Mouse (Mus musculus) olfactory bulb, adult 2 months (tissue): ENCODE data around the gene Pde4b. TPM values are rescaled to one million over a fixed set of nuclear protein-coding genes. Genes with fewer than 3 reads are reported as not detected.

Experiments
- H3K27ac ChIP-seq: fragments of 200-500 bp; 2 replicates; pipeline ENCODE4 v1.5.1; 2012; ENCODE audit warnings: low read depth, low read length; ENCODE audit not compliant: insufficient read depth
- H3K4me1 ChIP-seq: fragments of 200-500 bp; 2 replicates; pipeline ENCODE4 v1.6.1; 2012; ENCODE audit warnings: low read length; ENCODE audit not compliant: control insufficient read depth, insufficient read depth
- H3K4me3 ChIP-seq: fragments of 200-500 bp; 2 replicates; pipeline ENCODE4 v1.5.1; 2012; ENCODE audit warnings: mild to moderate bottlenecking, low read depth, low read length, moderate library complexity; ENCODE audit not compliant: insufficient read depth
- CTCF ChIP-seq: fragments of 200-500 bp; IDR thresholded peaks from 2 replicates; pipeline ENCODE4 v1.5.1; 2012; ENCODE audit warnings: low read depth, mild to moderate bottlenecking, low read length, moderate library complexity; ENCODE audit not compliant: insufficient read depth
- POLR2A ChIP-seq: fragments of 200-500 bp; IDR thresholded peaks from 2 replicates; pipeline ENCODE4 v1.6.1; 2012; ENCODE audit warnings: mild to moderate bottlenecking, low read depth, low read length, moderate library complexity; ENCODE audit not compliant: insufficient read depth
- WGBS: fragments of 180-500 bp; shearing (Covaris S2); methylation state at CpG from one replicate; pipeline ENCODE4 v1.1.7; 2018; 5-methylcytosine and 5-hydroxymethylcytosine counted together
- polyA plus RNA-seq: library from polyadenylated mRNA; stranded (reverse); fragments of >200 nt; gene quantifications from 2 replicates; pipeline ENCODE4 v1.2.4, GENCODE M21; 2012; ENCODE audit warnings: low replicate concordance; ENCODE audit not compliant: missing spikeins, insufficient read depth, insufficient read length

Gene Pde4b
- polyA plus RNA-seq, 1 experiment = not detected

DNA sequence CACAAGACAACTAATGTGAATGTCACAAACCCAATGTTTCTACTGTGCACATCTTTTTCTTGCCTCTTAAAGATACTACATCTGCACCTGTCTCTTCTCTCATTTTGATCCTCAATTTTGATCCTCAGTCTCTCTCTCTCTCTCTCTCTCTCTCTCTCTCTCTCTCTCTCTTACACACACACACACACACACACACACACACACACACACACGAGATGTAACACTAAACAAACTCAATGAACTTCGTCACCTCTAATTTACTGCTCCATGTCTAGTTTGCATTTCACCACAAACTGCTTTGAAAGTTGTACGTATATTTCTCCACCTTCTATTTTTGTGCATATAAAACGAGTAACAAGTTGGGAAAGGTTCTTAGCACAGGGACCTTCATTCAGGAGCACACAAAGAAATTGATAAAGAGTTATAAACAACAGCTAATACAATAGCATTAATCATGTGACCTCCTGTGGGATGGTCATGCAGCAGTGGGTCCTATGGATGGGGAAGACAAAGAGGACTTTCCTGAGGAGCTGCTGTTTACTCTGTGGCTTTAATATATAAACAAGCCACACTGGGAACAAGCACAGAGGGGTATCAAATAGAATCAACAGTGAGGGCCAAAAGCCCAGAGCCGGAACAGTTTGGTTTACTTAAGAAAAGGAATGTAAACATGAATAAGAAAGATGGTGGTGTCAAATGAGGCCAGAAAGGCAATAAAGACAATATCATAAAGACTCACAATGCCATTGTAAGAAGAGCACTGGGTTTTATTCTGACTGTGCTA is 372.1 kb downstream of the Pde4b start:
- no peaks in the 10 kb centered on the region for H3K4me1 ChIP-seq
- no peak for TF ChIP-seq POLR2A
- TF ChIP-seq CTCF = no peak
- WGBS = 80% methylated on average over 5 of the region's 5 CpGs
- H3K27ac ChIP-seq = no peak overlapping the region
- H3K4me3 ChIP-seq = no peak overlapping the region

DNA sequence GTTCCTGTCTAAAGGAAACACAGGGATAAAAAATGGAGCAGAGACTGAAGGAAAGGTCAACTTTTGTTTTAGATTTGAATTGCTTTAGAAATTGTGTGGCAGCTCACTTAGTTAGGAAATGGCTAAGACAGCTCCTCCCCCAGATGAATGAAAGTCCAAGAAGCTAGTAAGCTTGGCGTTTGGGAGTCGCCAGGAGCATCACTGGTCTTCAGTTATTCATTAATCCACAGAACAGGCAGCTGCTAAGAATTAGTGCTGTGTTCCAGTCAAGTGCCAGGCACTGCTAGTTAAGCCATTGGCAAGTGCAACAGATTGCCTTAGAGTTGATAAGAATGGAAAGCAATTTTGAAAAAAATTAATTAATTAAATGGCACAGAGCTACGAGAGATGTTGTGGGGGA is 390.8 kb downstream of the Pde4b start:
- H3K4me1 ChIP-seq = 0 out of 2 replicates have a peak, but pooled peaks cover 2% of the 10 kb centered on the region
- WGBS = 64% methylated on average over 3 of the region's 3 CpGs
- no peak overlapping the region for H3K27ac ChIP-seq
- TF ChIP-seq CTCF (no peak), POLR2A (no peak)
- H3K4me3 ChIP-seq = no peak overlapping the region

DNA sequence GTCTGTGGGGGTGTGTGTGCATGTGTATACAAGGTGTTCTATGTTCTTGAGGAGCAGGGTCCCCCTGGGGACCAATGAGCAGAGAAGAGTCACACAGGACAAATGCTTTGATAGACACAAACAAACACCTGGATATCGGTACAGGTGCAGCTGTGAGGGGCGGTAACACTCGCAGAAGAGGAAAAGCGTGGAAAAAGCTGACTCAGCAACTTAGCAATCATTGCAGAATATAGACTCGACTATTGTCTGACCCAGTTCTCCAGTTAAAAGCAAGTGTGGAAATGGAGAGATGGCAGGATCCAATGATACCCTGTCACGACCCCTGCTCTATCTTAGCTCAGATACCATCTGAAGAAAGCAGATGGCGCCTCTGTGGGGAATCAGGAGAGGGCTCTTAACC is 391.5 kb downstream of the Pde4b start:
- H3K4me3 ChIP-seq = no peak overlapping the region
- H3K4me1 ChIP-seq = 0 out of 2 replicates have a peak, but pooled peaks cover 2% of the 10 kb centered on the region
- TF ChIP-seq CTCF = no peak
- no peak for TF ChIP-seq POLR2A
- no peak overlapping the region for H3K27ac ChIP-seq
- 86% methylated on average over 7 of the region's 7 CpGs for WGBS

GRCm38 (mm10) chr4:102480830-102481484 is 393.6 kb downstream of the Pde4b start:
- H3K4me1 ChIP-seq = peaks cover 2% of the 10 kb centered on the region; the same call in 1 of the 2 replicates
- 75% methylated on average over 6 of the region's 6 CpGs for WGBS
- no peak overlapping the region for H3K27ac ChIP-seq
- no peak overlapping the region for H3K4me3 ChIP-seq
- TF ChIP-seq CTCF (peak; percentile 45), POLR2A (no peak)

GRCm38 (mm10) chr4:102483354-102484018 is 396.1 kb downstream of the Pde4b start:
- WGBS = 49% methylated on average over 7 of the region's 7 CpGs
- TF ChIP-seq POLR2A = no peak
- TF ChIP-seq CTCF = no peak
- Histone ChIP-seq H3K27ac (0 out of 2 replicates have a peak overlapping the region, but pooled peaks have one; percentile 54), H3K4me1 (peaks cover 8% of the 10 kb centered on the region), H3K4me3 (no peak overlapping the region)

GRCm38 (mm10) chr4:102484738-102485137 is 397.4 kb downstream of the Pde4b start:
- Histone ChIP-seq H3K27ac (no peak overlapping the region; the same call in 1 of the 2 replicates), H3K4me1 (peaks cover 8% of the 10 kb centered on the region), H3K4me3 (no peak overlapping the region)
- 74% methylated on average over 2 of the region's 2 CpGs for WGBS
- TF ChIP-seq POLR2A (no peak), CTCF (no peak)

GRCm38 (mm10) chr4:102486134-102486920 is 399.0 kb downstream of the Pde4b start:
- TF ChIP-seq CTCF = no peak
- TF ChIP-seq POLR2A = no peak
- WGBS = 47% methylated on average over 4 of the region's 4 CpGs
- no peak overlapping the region for H3K27ac ChIP-seq
- H3K4me1 ChIP-seq = peaks cover 5% of the 10 kb centered on the region
- H3K4me3 ChIP-seq = no peak overlapping the region

DNA sequence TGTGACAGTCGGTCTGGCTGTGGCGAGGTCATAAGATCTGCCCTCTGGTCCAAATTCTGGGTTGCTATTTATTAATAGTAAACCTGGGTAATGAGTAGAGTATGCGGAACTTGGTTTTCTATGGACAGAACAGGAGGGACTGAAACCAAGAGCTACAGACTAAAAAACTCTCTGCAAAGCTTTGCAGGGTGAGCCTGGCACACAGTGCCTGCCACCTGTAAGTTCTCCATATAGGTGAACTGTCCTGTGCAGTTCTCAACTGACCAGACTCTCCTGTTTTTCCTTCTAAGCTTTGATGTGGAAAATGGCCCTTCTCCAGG is 399.5 kb downstream of the Pde4b start:
- TF ChIP-seq CTCF = no peak
- WGBS = 58% methylated on average over 3 of the region's 3 CpGs
- Histone ChIP-seq H3K4me3 (no peak overlapping the region), H3K27ac (0 out of 2 replicates have a peak overlapping the region, but pooled peaks have one; percentile 17), H3K4me1 (peaks cover 5% of the 10 kb centered on the region)

- TF ChIP-seq CTCF = no peak
- no peak for TF ChIP-seq POLR2A
- no peak overlapping the region for H3K27ac ChIP-seq
- peaks cover 5% of the 10 kb centered on the region for H3K4me1 ChIP-seq
- 48% methylated on average over 2 of the region's 2 CpGs for whole genome bisulfite sequencing
- no peak overlapping the region for H3K4me3 ChIP-seq
These were observed 400.7 kb downstream of the Pde4b start for GRCm38 (mm10) chr4:102488000-102488399.
